ENCODE assay signal across 8 mouse cellular contexts in genomic region chr7:45716952-45717917, GRCm38 (mm10). TPM values are rescaled to one million over a fixed set of nuclear protein-coding genes. Genes with fewer than 3 reads are reported as not detected.
A peak's percentile ranks its signal among the peaks of the same experiment; 100 is the strongest.
DNase-seq lines count a peak whose midpoint lies in the region; ATAC-seq and TF ChIP-seq lines count a peak whose summit lies in the region.

No protein-coding gene starts in this region.

- H3K9me3 ChIP-seq in heart, embryonic 14.5 days (ENCODE audit: control insufficient read depth, low read length) = no peaks in the 10 kb centered on the region
- H3K9me3 ChIP-seq in MEL (replicated peaks; ENCODE audit: insufficient read depth, low read length) = no peaks in the 10 kb centered on the region
- H3K9me3 ChIP-seq in heart, postnatal 0 days (replicated peaks; ENCODE audit: control insufficient read depth, low read length) = no peaks in the 10 kb centered on the region
- H3K9me3 ChIP-seq in megakaryocyte, embryonic 14.5 days = no peaks in the 10 kb centered on the region

- no peak for DNase-seq in heart, adult 9 months (ENCODE audit: low spot score in 2 of 2)
- peak; percentile 60 for DNase-seq in MEL (ENCODE audit: low read depth, low spot score)
- peak; percentile 65 for DNase-seq in heart, postnatal 0 days (ENCODE audit: low spot score)
- DNase-seq in B cell, adult 2 months = no peak
- DNase-seq in layer of hippocampus, adult 8-10 months (ENCODE audit: low spot score in 2 of 2) = no peak
- DNase-seq in gastrocnemius, postnatal 36 days = no peak

- peak overlapping the region; percentile 88 for H3K9ac ChIP-seq in heart, embryonic 14.5 days (ENCODE audit: low read length)
- peak overlapping the region; percentile 99 for H3K9ac ChIP-seq in MEL (ENCODE audit: control insufficient read depth, low read depth, low read length, poor library complexity, severe bottlenecking)
- peak overlapping the region; percentile 80 for H3K9ac ChIP-seq in heart, postnatal 0 days (replicated peaks; ENCODE audit: low read depth, low read length)

- WGBS in heart, embryonic 14.5 days = 8% methylated on average over 31 of the region's 31 CpGs
- WGBS in heart, postnatal 0 days = 6% methylated on average over 31 of the region's 31 CpGs

- H3K27me3 ChIP-seq in heart, embryonic 14.5 days (ENCODE audit: control insufficient read depth, insufficient read depth, low read length) = no peaks in the 10 kb centered on the region
- no peaks in the 10 kb centered on the region for H3K27me3 ChIP-seq in MEL (ENCODE audit: control insufficient read depth in 1 of 2, insufficient read depth in 2 of 2, low read length in 2 of 2)
- no peaks in the 10 kb centered on the region for H3K27me3 ChIP-seq in heart, postnatal 0 days (ENCODE audit: control insufficient read depth, insufficient read depth, low read length)
- no peaks in the 10 kb centered on the region for H3K27me3 ChIP-seq in megakaryocyte, embryonic 14.5 days (replicated peaks)

- peaks cover 52% of the 10 kb centered on the region for H3K36me3 ChIP-seq in heart, embryonic 14.5 days (ENCODE audit: control insufficient read depth, insufficient read depth, low read length)
- H3K36me3 ChIP-seq in MEL (ENCODE audit: control insufficient read depth in 1 of 2, insufficient read depth in 2 of 2, low read length in 2 of 2) = peaks cover 2% of the 10 kb centered on the region in 2 experiments; a peak in 3 of 4 replicates
- peaks cover 39% of the 10 kb centered on the region for H3K36me3 ChIP-seq in heart, postnatal 0 days (replicated peaks; ENCODE audit: control insufficient read depth, insufficient read depth, low read length)
- peaks cover 63% of the 10 kb centered on the region for H3K36me3 ChIP-seq in megakaryocyte, embryonic 14.5 days (replicated peaks; ENCODE audit: low read length)

- peak overlapping the region; percentile 63 to 88 for H3K4me3 ChIP-seq in heart, embryonic 14.5 days (ENCODE audit: control insufficient read depth in 1 of 2, insufficient read depth in 1 of 2, low read depth in 1 of 2, low read length in 2 of 2)
- H3K4me3 ChIP-seq in MEL (ENCODE audit: control insufficient read depth in 1 of 2, insufficient read depth in 1 of 2, low read depth in 2 of 2, low read length in 2 of 2) = peak overlapping the region; percentile 69 to 71
- H3K4me3 ChIP-seq in heart, postnatal 0 days (ENCODE audit: low read depth, low read length) = peak overlapping the region; percentile 82
- peak overlapping the region; percentile 99 for H3K4me3 ChIP-seq in megakaryocyte, embryonic 14.5 days (replicated peaks)

- H3K27ac ChIP-seq in heart, embryonic 14.5 days (replicated peaks in 1 of 2; ENCODE audit: control insufficient read depth in 1 of 2, insufficient read depth in 1 of 2, low read depth in 2 of 2, low read length in 2 of 2) = peak overlapping the region; percentile 84 to 94
- H3K27ac ChIP-seq in MEL (ENCODE audit: control insufficient read depth, low read depth, low read length) = peak overlapping the region; percentile 96
- peak overlapping the region; percentile 90 for H3K27ac ChIP-seq in heart, postnatal 0 days (ENCODE audit: low read depth)

- peak overlapping the region; percentile 90 for H3K4me2 ChIP-seq in heart, embryonic 14.5 days (ENCODE audit: low read length)
- peak overlapping the region; percentile 76 for H3K4me2 ChIP-seq in heart, postnatal 0 days (ENCODE audit: low read depth, low read length)

- H3K79me2 ChIP-seq in MEL (ENCODE audit: control insufficient read depth, insufficient read depth, low read length, poor library complexity) = peaks cover 48% of the 10 kb centered on the region

- intact Hi-C loops in gastrocnemius, postnatal 36 days (cut with DNase I) = no loop called here

- TF ChIP-seq CTCF in MEL (IDR thresholded peaks at IDR 0.05 in 2 of 3, conservative IDR thresholded peaks at IDR 0.05 in 1 of 3; ENCODE audit: control insufficient read depth in 1 of 3, insufficient read depth in 1 of 3, low read depth in 2 of 3, low read length in 3 of 3, poor library complexity in 1 of 3, severe bottlenecking in 1 of 3) = no peak
- TF ChIP-seq CTCF in heart, postnatal 0 days (IDR thresholded peaks at IDR 0.05; ENCODE audit: low read depth) = no peak

- peak; percentile 8; the same call in 1 of the 2 replicates for ATAC-seq in heart, embryonic 14.5 days (ENCODE audit: insufficient number of reproducible peaks, insufficient read depth, low FRiP score, low read depth)
- ATAC-seq in heart, postnatal 0 days (ENCODE audit: insufficient read depth, low read depth) = peak; percentile 28; the same call in 1 of the 2 replicates

- TF ChIP-seq RAD21 in MEL (IDR thresholded peaks at IDR 0.05; ENCODE audit: low read depth, low read length) = no peak

- TF ChIP-seq POLR2A in MEL (IDR thresholded peaks at IDR 0.05; ENCODE audit: control insufficient read depth in 1 of 2, insufficient read depth in 1 of 2, low read depth in 1 of 2, low read length in 2 of 2, poor library complexity in 1 of 2) = peak in 1 of 2 experiments; percentile 39; a peak in 1 of 4 replicates

- H3K4me1 ChIP-seq in heart, embryonic 14.5 days (ENCODE audit: control insufficient read depth in 2 of 2, insufficient read depth in 2 of 2, low read length in 2 of 2) = peaks cover 17 to 44% of the 10 kb centered on the region in 2 experiments
- peaks cover 0 to 5% of the 10 kb centered on the region in 2 experiments; a peak in 1 of 4 replicates for H3K4me1 ChIP-seq in MEL (ENCODE audit: control insufficient read depth in 1 of 2, insufficient read depth in 2 of 2, low read length in 2 of 2)
- peaks cover 35% of the 10 kb centered on the region for H3K4me1 ChIP-seq in heart, postnatal 0 days (ENCODE audit: control insufficient read depth, insufficient read depth)
- H3K4me1 ChIP-seq in megakaryocyte, embryonic 14.5 days = peaks cover 71% of the 10 kb centered on the region

- no peak for TF ChIP-seq EP300 in MEL (IDR thresholded peaks at IDR 0.05; ENCODE audit: low read depth in 1 of 2, low read length in 2 of 2)
- TF ChIP-seq EP300 in heart, postnatal 0 days (IDR thresholded peaks at IDR 0.05; ENCODE audit: low read depth) = no peak

RNA-seq across cellular contexts. Expression of gene Sphk2, which starts 0.6 kb away (rescaled TPM):
- 11.9 and 12.5 TPM in 2 replicates for polyA plus RNA-seq in heart, embryonic 14.5 days (2014; fragmentation: Nextera tagmentation; extraction: Ambion mirVana)
- total RNA-seq in MEL (2012; rRNA removed) = 18.3 and 21.0 TPM in 2 replicates
- polyA plus RNA-seq in MEL (2012; ENCODE audit: insufficient read depth in 1 of 2, insufficient read length in 2 of 2, low read depth in 1 of 2, low replicate concordance in 2 of 2, missing spikeins in 1 of 2) = 10 to 100 TPM in 1 of 2 experiments, not detected in 1; 40.2 TPM
- total RNA-seq in heart, postnatal 0 days (2014; rRNA removed; ENCODE audit: low replicate concordance) = 19.5 and 23.3 TPM in 2 replicates
- polyA plus RNA-seq in heart, postnatal 0 days (2015; fragmentation: Nextera tagmentation; extraction: Ambion mirVana) = 11.1 and 11.4 TPM in 2 replicates
- polyA plus RNA-seq in megakaryocyte, embryonic 14.5 days (2012; ENCODE audit: insufficient read depth, low replicate concordance) = 242 and 413 TPM in 2 replicates
- total RNA-seq in layer of hippocampus, adult 8-10 months (2022) = 10 to 100 TPM; 28.1 to 36.7 (median 32.7) TPM
- 10 to 100 TPM; 12.2 to 12.7 TPM for total RNA-seq in gastrocnemius, postnatal 36 days (2021)

RNA-seq across cellular contexts. Expression of gene Rpl18, which starts 2.0 kb away (rescaled TPM):
- 666 and 743 TPM in 2 replicates for polyA plus RNA-seq in heart, embryonic 14.5 days (2014; fragmentation: Nextera tagmentation; extraction: Ambion mirVana)
- total RNA-seq in MEL (2012; rRNA removed) = 3,210 and 3,724 TPM in 2 replicates
- polyA plus RNA-seq in MEL (2012; ENCODE audit: insufficient read depth in 1 of 2, insufficient read length in 2 of 2, low read depth in 1 of 2, low replicate concordance in 2 of 2, missing spikeins in 1 of 2) = 1,000 to 10,000 TPM in 1 of 2 experiments, not detected in 1; 3,544 TPM
- total RNA-seq in heart, postnatal 0 days (2014; rRNA removed; ENCODE audit: low replicate concordance) = 1,259 and 1,310 TPM in 2 replicates
- polyA plus RNA-seq in heart, postnatal 0 days (2015; fragmentation: Nextera tagmentation; extraction: Ambion mirVana) = 479 and 486 TPM in 2 replicates
- 10,199 and 14,647 TPM in 2 replicates for polyA plus RNA-seq in megakaryocyte, embryonic 14.5 days (2012; ENCODE audit: insufficient read depth, low replicate concordance)
- 100 to 1,000 TPM; 385 to 434 (median 409) TPM for total RNA-seq in layer of hippocampus, adult 8-10 months (2022)
- 100 to 1,000 TPM; 396 to 453 TPM for total RNA-seq in gastrocnemius, postnatal 36 days (2021)

RNA-seq across cellular contexts. Expression of gene Fam83e, which starts 3.8 kb away (rescaled TPM):
- polyA plus RNA-seq in heart, embryonic 14.5 days (2014; fragmentation: Nextera tagmentation; extraction: Ambion mirVana) = 0.16 and 0.31 TPM in 2 replicates
- 0.95 and 1.0 TPM in 2 replicates for total RNA-seq in MEL (2012; rRNA removed)
- polyA plus RNA-seq in MEL (2012; ENCODE audit: insufficient read depth in 1 of 2, insufficient read length in 2 of 2, low read depth in 1 of 2, low replicate concordance in 2 of 2, missing spikeins in 1 of 2) = under 1 TPM in 1 of 2 experiments, not detected in 1; 0.43 TPM
- not detected in 2 replicates for total RNA-seq in heart, postnatal 0 days (2014; rRNA removed; ENCODE audit: low replicate concordance)
- 0.07 and 0.26 TPM in 2 replicates for polyA plus RNA-seq in heart, postnatal 0 days (2015; fragmentation: Nextera tagmentation; extraction: Ambion mirVana)
- polyA plus RNA-seq in megakaryocyte, embryonic 14.5 days (2012; ENCODE audit: insufficient read depth, low replicate concordance) = not detected in 2 replicates
- total RNA-seq in layer of hippocampus, adult 8-10 months (2022) = under 1 TPM in 3 of 4 experiments, not detected in 1; 0.18 to 0.41 (median 0.19) TPM
- total RNA-seq in gastrocnemius, postnatal 36 days (2021) = under 1 TPM in 1 of 2 experiments, not detected in 1; 0.10 TPM

RNA-seq across cellular contexts. Expression of gene Spaca4, which starts 8.4 kb away (rescaled TPM):
- not detected in 2 replicates for polyA plus RNA-seq in heart, embryonic 14.5 days (2014; fragmentation: Nextera tagmentation; extraction: Ambion mirVana)
- total RNA-seq in MEL (2012; rRNA removed) = not detected in 2 replicates
- polyA plus RNA-seq in MEL (2012; ENCODE audit: insufficient read depth in 1 of 2, insufficient read length in 2 of 2, low read depth in 1 of 2, low replicate concordance in 2 of 2, missing spikeins in 1 of 2) = under 1 TPM in 1 of 2 experiments, not detected in 1; 0.38 TPM
- total RNA-seq in heart, postnatal 0 days (2014; rRNA removed; ENCODE audit: low replicate concordance) = not detected in 2 replicates
- not detected in 2 replicates for polyA plus RNA-seq in heart, postnatal 0 days (2015; fragmentation: Nextera tagmentation; extraction: Ambion mirVana)
- not detected in 2 replicates for polyA plus RNA-seq in megakaryocyte, embryonic 14.5 days (2012; ENCODE audit: insufficient read depth, low replicate concordance)
- not detected for total RNA-seq in layer of hippocampus, adult 8-10 months (2022)
- not detected for total RNA-seq in gastrocnemius, postnatal 36 days (2021)

RNA-seq across cellular contexts. Expression of gene Dbp, which starts 12.3 kb away (rescaled TPM):
- polyA plus RNA-seq in heart, embryonic 14.5 days (2014; fragmentation: Nextera tagmentation; extraction: Ambion mirVana) = 4.5 and 7.3 TPM in 2 replicates
- total RNA-seq in MEL (2012; rRNA removed) = 21.1 and 24.4 TPM in 2 replicates
- polyA plus RNA-seq in MEL (2012; ENCODE audit: insufficient read depth in 1 of 2, insufficient read length in 2 of 2, low read depth in 1 of 2, low replicate concordance in 2 of 2, missing spikeins in 1 of 2) = 10 to 100 TPM in 1 of 2 experiments, not detected in 1; 22.5 TPM
- total RNA-seq in heart, postnatal 0 days (2014; rRNA removed; ENCODE audit: low replicate concordance) = 29.3 and 37.4 TPM in 2 replicates
- 21.9 and 24.9 TPM in 2 replicates for polyA plus RNA-seq in heart, postnatal 0 days (2015; fragmentation: Nextera tagmentation; extraction: Ambion mirVana)
- 23.4 and 41.9 TPM in 2 replicates for polyA plus RNA-seq in megakaryocyte, embryonic 14.5 days (2012; ENCODE audit: insufficient read depth, low replicate concordance)
- 100 to 1,000 TPM in 2 of 4 experiments, 10 to 100 TPM in 2; 76.7 to 136 (median 109) TPM for total RNA-seq in layer of hippocampus, adult 8-10 months (2022)
- 100 to 1,000 TPM in 1 of 2 experiments, 10 to 100 TPM in 1; 52.8 to 118 TPM for total RNA-seq in gastrocnemius, postnatal 36 days (2021)

Comparison
In these comparisons a context has a peak if more than half of its experiments do, and no peak if none do; other contexts are left out.
1. DNase-seq: peak in MEL (single experiment) and heart, postnatal 0 days (single experiment); none in heart, adult 9 months (0 of 2), B cell, adult 2 months (0 of 2), layer of hippocampus, adult 8-10 months (0 of 2) and gastrocnemius, postnatal 36 days (0 of 2).
2. Peak in every context shown above with its lines, with median percentiles within 50 percentile points of each other: H3K27ac ChIP-seq, H3K4me3 ChIP-seq and H3K9ac ChIP-seq.